Mouse (Mus musculus): ENCODE results near the gene Auts2. TPM values are rescaled to one million over a fixed set of nuclear protein-coding genes. Genes with fewer than 3 reads are reported as not detected.

Auts2 gene
- polyA plus RNA-seq, 1 experiment from 2014 or later: 80.6 TPM

DNA sequence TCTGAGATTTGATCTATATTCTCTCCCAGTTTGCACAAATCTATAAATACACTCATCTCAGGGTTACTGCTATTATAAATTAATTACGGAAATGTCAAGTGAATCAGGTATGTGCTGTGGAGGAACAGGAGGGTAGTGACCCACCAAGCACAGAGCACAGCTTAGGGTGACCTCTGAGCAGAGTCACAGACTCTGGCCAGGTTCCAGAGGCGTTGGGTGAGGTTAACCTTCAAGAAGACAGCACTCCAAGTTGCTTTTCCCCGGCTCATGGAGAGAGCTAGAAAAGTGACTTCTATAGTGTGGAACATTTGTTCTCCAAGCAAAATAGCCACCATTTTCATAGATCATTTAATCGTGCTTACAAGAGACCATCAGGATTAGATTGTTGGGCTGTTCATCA is 813.7 kb downstream of the Auts2 start:
- Histone ChIP-seq H3K4me1 (peaks cover 18% of the 10 kb centered on the region), H3K27me3 (peaks cover 25% of the 10 kb centered on the region; the same call in 1 of the 2 replicates), H3K36me3 (no peaks in the 10 kb centered on the region), H3K9me3 (no peaks in the 10 kb centered on the region), H3K9ac (replicated peaks) (no peak overlapping the region), H3K27ac (replicated peaks) (no peak overlapping the region), H3K4me3 (no peak overlapping the region), H3K4me2 (replicated peaks) (no peak overlapping the region)
- WGBS: 86% methylated on average over 4 of the region's 4 CpGs
- no peak for ATAC-seq (ENCODE audit: low FRiP score, low read depth)

GRCm38 (mm10) chr5:131727909-131728308 is 815.2 kb downstream of the Auts2 start:
- WGBS: 93% methylated on average over 4 of the region's 4 CpGs
- H3K9ac ChIP-seq (replicated peaks): no peak overlapping the region

DNA sequence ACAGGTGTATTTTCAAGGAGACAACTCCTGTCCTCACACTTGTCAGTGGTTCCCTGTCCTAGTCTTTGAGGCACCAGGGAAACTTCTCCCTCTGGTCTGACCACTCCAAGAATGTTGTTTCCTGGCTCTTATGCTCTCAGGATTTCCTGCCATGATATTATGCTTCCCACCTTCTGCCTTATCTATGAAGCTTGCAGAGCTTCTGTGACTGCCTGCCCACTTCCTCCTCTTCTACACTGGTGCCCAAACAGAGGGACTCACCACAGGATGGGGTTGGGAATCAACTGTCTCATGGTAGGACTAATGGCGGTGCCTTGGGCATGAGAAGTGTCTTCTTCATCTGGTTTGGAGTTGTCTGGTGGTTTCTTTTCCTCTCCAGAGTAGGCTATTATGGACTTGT is 818.6 kb downstream of the Auts2 start:
- H3K4me1 ChIP-seq: peaks cover 20% of the 10 kb centered on the region
- no peak overlapping the region for H3K4me3 ChIP-seq
- 100% methylated on average over 1 of the region's 1 CpGs for WGBS
- peaks cover 25% of the 10 kb centered on the region; the same call in 1 of the 2 replicates for H3K27me3 ChIP-seq
- H3K36me3 ChIP-seq: no peaks in the 10 kb centered on the region
- no peaks in the 10 kb centered on the region for H3K9me3 ChIP-seq
- ATAC-seq (ENCODE audit: low FRiP score, low read depth): no peak
- no peak overlapping the region for H3K4me2 ChIP-seq (replicated peaks)
- no peak overlapping the region for H3K9ac ChIP-seq (replicated peaks)
- no peak overlapping the region for H3K27ac ChIP-seq (replicated peaks)

More at GRCm38 (mm10) chr5:131727909-131728308, 815.2 kb downstream of the Auts2 start:
- H3K27ac ChIP-seq (replicated peaks): no peak overlapping the region
- H3K27me3 ChIP-seq: peaks cover 25% of the 10 kb centered on the region; the same call in 1 of the 2 replicates
- H3K4me3 ChIP-seq: no peak overlapping the region
- peaks cover 7% of the 10 kb centered on the region for H3K4me1 ChIP-seq
- no peak for ATAC-seq (ENCODE audit: low FRiP score, low read depth)
- H3K9me3 ChIP-seq: no peaks in the 10 kb centered on the region
- no peak overlapping the region for H3K4me2 ChIP-seq (replicated peaks)
- no peaks in the 10 kb centered on the region for H3K36me3 ChIP-seq

- Histone ChIP-seq H3K9me3 (no peaks in the 10 kb centered on the region), H3K4me3 (no peak overlapping the region), H3K9ac (replicated peaks) (no peak overlapping the region), H3K4me2 (replicated peaks) (no peak overlapping the region), H3K27ac (replicated peaks) (0 out of 2 replicates have a peak overlapping the region, but pooled peaks have one; percentile 22), H3K36me3 (no peaks in the 10 kb centered on the region), H3K27me3 (peaks cover 25% of the 10 kb centered on the region; the same call in 1 of the 2 replicates), H3K4me1 (peaks cover 29% of the 10 kb centered on the region)
- ATAC-seq (ENCODE audit: low FRiP score, low read depth): peak; percentile 58; the same call in 1 of the 2 replicates
- 42% methylated on average over 6 of the region's 6 CpGs for WGBS
Observed at GRCm38 (mm10) chr5:131722791-131723190, 820.4 kb downstream of the Auts2 start.

GRCm38 (mm10) chr5:131722361-131722760 is 820.8 kb downstream of the Auts2 start:
- H3K4me1 ChIP-seq: peaks cover 33% of the 10 kb centered on the region
- ATAC-seq (ENCODE audit: low FRiP score, low read depth): no peak
- no peaks in the 10 kb centered on the region for H3K9me3 ChIP-seq
- H3K4me2 ChIP-seq (replicated peaks): no peak overlapping the region
- H3K9ac ChIP-seq (replicated peaks): no peak overlapping the region
- H3K27ac ChIP-seq (replicated peaks): 0 out of 2 replicates have a peak overlapping the region, but pooled peaks have one; percentile 22
- no peaks in the 10 kb centered on the region for H3K36me3 ChIP-seq
- 43% methylated on average over 4 of the region's 4 CpGs for WGBS
- H3K4me3 ChIP-seq: no peak overlapping the region
- H3K27me3 ChIP-seq: peaks cover 25% of the 10 kb centered on the region; the same call in 1 of the 2 replicates

- H3K9me3 ChIP-seq: 0 out of 2 replicates have a peak, but pooled peaks cover 4% of the 10 kb centered on the region
- 0 out of 2 replicates have a peak, but pooled peaks cover 5% of the 10 kb centered on the region for H3K36me3 ChIP-seq
- peaks cover 37% of the 10 kb centered on the region for H3K4me1 ChIP-seq
- ATAC-seq (ENCODE audit: low FRiP score, low read depth): no peak
- WGBS: 62% methylated on average over 13 of the region's 13 CpGs
- no peak overlapping the region for H3K4me3 ChIP-seq
- no peaks in the 10 kb centered on the region for H3K27me3 ChIP-seq
- H3K27ac ChIP-seq (replicated peaks): peak overlapping the region; percentile 63
- no peak overlapping the region for H3K9ac ChIP-seq (replicated peaks)
- no peak overlapping the region for H3K4me2 ChIP-seq (replicated peaks)
Observed at GRCm38 (mm10) chr5:131718013-131718412, 825.1 kb downstream of the Auts2 start.

DNA sequence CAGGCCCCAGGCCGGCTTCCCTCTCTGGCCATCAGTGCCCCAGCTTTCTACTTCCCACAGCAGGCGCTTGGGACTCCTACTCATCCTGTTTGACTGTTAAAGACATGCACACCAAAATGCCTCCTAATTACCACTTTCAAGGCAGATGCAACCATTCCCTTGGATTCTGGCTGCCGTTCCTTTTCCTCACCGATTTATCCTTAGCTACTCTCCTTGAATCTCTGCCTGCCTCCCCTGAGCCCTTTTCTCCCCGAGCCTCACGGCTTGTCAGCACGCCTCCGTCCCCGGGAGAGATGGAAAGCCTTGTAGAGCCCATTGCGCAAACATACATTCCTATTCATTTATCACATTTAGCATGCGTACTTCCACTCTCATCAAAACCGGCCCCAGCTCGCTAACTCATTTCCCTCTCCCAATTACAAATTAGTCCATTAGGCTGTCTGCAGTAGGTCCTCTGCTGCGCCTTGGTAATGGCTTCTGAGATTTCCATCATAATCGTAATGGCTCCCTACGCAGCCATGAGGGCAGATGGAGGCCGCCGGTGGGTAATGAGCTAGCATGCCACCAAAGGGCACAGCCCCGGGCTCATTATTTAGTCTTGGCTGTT is 825.7 kb downstream of the Auts2 start:
- H3K27me3 ChIP-seq: no peaks in the 10 kb centered on the region
- H3K9ac ChIP-seq (replicated peaks): no peak overlapping the region
- H3K9me3 ChIP-seq: 0 out of 2 replicates have a peak, but pooled peaks cover 4% of the 10 kb centered on the region
- H3K27ac ChIP-seq (replicated peaks): peak overlapping the region; percentile 63
- 67% methylated on average over 19 of the region's 19 CpGs for WGBS
- 0 out of 2 replicates have a peak, but pooled peaks cover 5% of the 10 kb centered on the region for H3K36me3 ChIP-seq
- H3K4me3 ChIP-seq: no peak overlapping the region
- no peak overlapping the region for H3K4me2 ChIP-seq (replicated peaks)
- peak; percentile 58; the same call in 1 of the 2 replicates for ATAC-seq (ENCODE audit: low FRiP score, low read depth)
- H3K4me1 ChIP-seq: peaks cover 32% of the 10 kb centered on the region

- 95% methylated on average over 5 of the region's 5 CpGs for WGBS
- peaks cover 27% of the 10 kb centered on the region for H3K4me1 ChIP-seq
Observed at GRCm38 (mm10) chr5:131714979-131715378, 828.2 kb downstream of the Auts2 start.

GRCm38 (mm10) chr5:131712441-131712840 is 830.7 kb downstream of the Auts2 start:
- H3K4me1 ChIP-seq: peaks cover 13% of the 10 kb centered on the region
- H3K36me3 ChIP-seq: 0 out of 2 replicates have a peak, but pooled peaks cover 5% of the 10 kb centered on the region
- no peak overlapping the region for H3K4me3 ChIP-seq
- ATAC-seq (ENCODE audit: low FRiP score, low read depth): no peak
- whole genome bisulfite sequencing: 90% methylated on average over 2 of the region's 2 CpGs
- H3K27me3 ChIP-seq: 0 out of 2 replicates have a peak, but pooled peaks cover 2% of the 10 kb centered on the region
- no peak overlapping the region for H3K4me2 ChIP-seq (replicated peaks)
- H3K9ac ChIP-seq (replicated peaks): no peak overlapping the region
- 0 out of 2 replicates have a peak, but pooled peaks cover 4% of the 10 kb centered on the region for H3K9me3 ChIP-seq
- H3K27ac ChIP-seq (replicated peaks): no peak overlapping the region

More at GRCm38 (mm10) chr5:131714979-131715378, 828.2 kb downstream of the Auts2 start:
- Histone ChIP-seq H3K9me3 (0 out of 2 replicates have a peak, but pooled peaks cover 4% of the 10 kb centered on the region), H3K36me3 (0 out of 2 replicates have a peak, but pooled peaks cover 5% of the 10 kb centered on the region), H3K4me3 (no peak overlapping the region), H3K27me3 (no peaks in the 10 kb centered on the region), H3K9ac (replicated peaks) (no peak overlapping the region), H3K4me2 (replicated peaks) (no peak overlapping the region), H3K27ac (replicated peaks) (no peak overlapping the region)
- ATAC-seq (ENCODE audit: low FRiP score, low read depth): no peak

DNA sequence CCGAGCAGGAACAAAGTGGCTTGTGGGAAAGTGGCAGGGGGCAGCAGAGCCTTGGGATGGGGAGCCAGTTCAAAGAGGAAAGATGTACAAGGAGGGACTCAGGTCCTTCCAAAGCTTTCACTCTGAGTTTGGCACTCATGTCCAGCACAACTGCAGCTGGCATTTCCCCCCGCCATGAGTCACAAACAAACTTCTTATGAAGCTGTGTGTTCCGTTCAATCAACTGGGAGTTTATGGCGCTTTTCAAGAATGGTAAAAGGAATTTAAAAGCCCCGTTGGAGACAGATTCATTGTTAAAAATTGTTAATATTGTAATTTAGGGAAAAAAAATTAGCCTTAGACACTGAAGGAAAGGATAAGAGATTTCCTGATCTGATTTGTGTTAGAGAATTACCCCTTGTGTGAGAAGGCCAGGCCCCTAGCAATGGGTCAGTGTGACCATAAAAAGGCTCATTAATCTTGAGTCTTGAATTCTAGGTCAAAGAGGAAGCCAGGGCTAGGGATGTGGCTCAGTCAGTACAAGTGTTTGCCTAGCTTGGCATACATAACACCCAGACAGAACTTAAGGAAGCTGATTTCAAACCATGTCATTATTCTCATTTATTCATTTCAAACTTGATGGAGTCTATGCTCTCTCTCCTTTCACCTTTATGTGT is 831.5 kb downstream of the Auts2 start:
- H3K9ac ChIP-seq (replicated peaks): no peak overlapping the region
- 0 out of 2 replicates have a peak, but pooled peaks cover 5% of the 10 kb centered on the region for H3K36me3 ChIP-seq
- peaks cover 5% of the 10 kb centered on the region; the same call in 1 of the 2 replicates for H3K4me1 ChIP-seq
- H3K27ac ChIP-seq (replicated peaks): no peak overlapping the region
- H3K4me2 ChIP-seq (replicated peaks): no peak overlapping the region
- 0 out of 2 replicates have a peak, but pooled peaks cover 4% of the 10 kb centered on the region for H3K9me3 ChIP-seq
- H3K27me3 ChIP-seq: 0 out of 2 replicates have a peak, but pooled peaks cover 2% of the 10 kb centered on the region
- ATAC-seq (ENCODE audit: low FRiP score, low read depth): no peak
- H3K4me3 ChIP-seq: no peak overlapping the region
- 64% methylated on average over 5 of the region's 5 CpGs for WGBS

GRCm38 (mm10) chr5:131710735-131711473 is 832.2 kb downstream of the Auts2 start:
- 0 out of 2 replicates have a peak, but pooled peaks cover 4% of the 10 kb centered on the region for H3K36me3 ChIP-seq
- H3K4me3 ChIP-seq: no peak overlapping the region
- H3K27me3 ChIP-seq: 0 out of 2 replicates have a peak, but pooled peaks cover 2% of the 10 kb centered on the region
- ATAC-seq (ENCODE audit: low FRiP score, low read depth): no peak
- H3K9me3 ChIP-seq: 0 out of 2 replicates have a peak, but pooled peaks cover 4% of the 10 kb centered on the region
- no peak overlapping the region for H3K9ac ChIP-seq (replicated peaks)
- WGBS: 75% methylated on average over 8 of the region's 8 CpGs
- no peak overlapping the region for H3K4me2 ChIP-seq (replicated peaks)
- H3K4me1 ChIP-seq: 0 out of 2 replicates have a peak, but pooled peaks cover 3% of the 10 kb centered on the region
- no peak overlapping the region for H3K27ac ChIP-seq (replicated peaks)
